Mouse (Mus musculus) layer of hippocampus, adult 18-20 months (tissue): Measurements from ENCODE around the gene Pparg. TPM values are rescaled to one million over a fixed set of nuclear protein-coding genes. Genes with fewer than 3 reads are reported as not detected.

Experiments
- DNase-seq, 2 experiments: peaks; one replicate each; pipeline ENCODE4 v3.0.0; 2022; ENCODE audit warnings: low spot score in 2 of 2
- long read RNA-seq: library from polyadenylated mRNA; stranded (forward); transcript quantifications from one replicate; pipeline ENCODE4 v2.0.0, GENCODE M21; 2021
- total RNA-seq, 2 experiments: library from RNA; stranded (reverse); gene quantifications; 2 replicates each; pipeline ENCODE4 v1.2.3; 2021

Pparg gene
- 1 to 10 TPM; 2.0 to 2.1 TPM for total RNA-seq
- long read RNA-seq, partial matches to known transcripts: 0 of 1 reads
- long read RNA-seq, other reads (novel, unspliced or antisense): 0 of 1 reads

GRCm38 (mm10) chr6:115360776-115361605, at the start of gene Pparg:
Gene Pparg (plus strand): TSS chr6:115360951.
- peak; percentile 6 to 18 for DNase-seq

DNA sequence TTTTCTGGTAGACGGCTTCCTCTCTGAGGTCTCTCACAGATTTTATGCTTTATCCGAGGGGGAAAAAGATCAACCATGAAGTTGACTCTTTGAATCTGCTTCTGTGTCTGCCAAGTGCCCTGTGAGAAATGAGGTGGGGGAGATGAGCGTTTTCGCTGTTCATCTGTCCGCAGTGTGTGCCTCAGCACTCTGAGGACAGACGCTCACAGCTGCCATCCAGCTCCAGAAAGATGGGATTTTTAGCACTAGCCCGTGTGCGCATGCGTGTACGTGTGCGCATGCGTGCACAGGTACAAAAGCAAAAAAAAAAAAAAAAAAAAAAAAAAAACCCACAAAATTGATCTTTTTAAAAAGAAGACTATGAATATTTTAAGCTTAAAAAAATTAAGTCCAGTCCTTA, 48.0 kb upstream of the Pparg start:
- peak in 1 of 2 experiments; percentile 17 for DNase-seq

GRCm38 (mm10) chr6:115313235-115313738, 47.5 kb upstream of the Pparg start:
- peak; percentile 46 to 68 for DNase-seq

- DNase-seq: no peak
Measured at GRCm38 (mm10) chr6:115313910-115314309, 46.8 kb upstream of the Pparg start.

GRCm38 (mm10) chr6:115315770-115316169, 45.0 kb upstream of the Pparg start:
- no peak for DNase-seq

GRCm38 (mm10) chr6:115316811-115317221, 43.9 kb upstream of the Pparg start:
- DNase-seq: no peak

DNA sequence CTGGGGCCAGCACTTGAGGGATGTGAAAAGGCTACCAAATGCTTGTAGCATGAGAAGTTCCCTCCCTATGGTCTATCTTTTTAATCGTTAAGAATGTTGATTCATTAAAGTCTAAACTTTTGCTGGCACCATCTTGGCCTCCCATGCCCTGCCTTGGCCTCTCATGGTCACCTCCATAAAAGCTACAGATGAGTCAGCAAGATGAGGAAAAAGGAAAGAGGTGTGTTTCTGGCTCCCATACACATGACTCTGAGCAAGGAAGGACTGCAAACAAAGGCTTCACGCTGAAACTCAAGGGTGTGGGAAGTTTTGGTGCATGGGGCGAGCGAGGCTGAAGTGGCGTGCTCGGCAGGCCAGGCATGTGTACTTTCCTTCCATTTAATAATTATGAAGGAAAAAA, 41.9 kb upstream of the Pparg start:
- no peak for DNase-seq

GRCm38 (mm10) chr6:115319686-115320085, 41.1 kb upstream of the Pparg start:
- no peak for DNase-seq

DNA sequence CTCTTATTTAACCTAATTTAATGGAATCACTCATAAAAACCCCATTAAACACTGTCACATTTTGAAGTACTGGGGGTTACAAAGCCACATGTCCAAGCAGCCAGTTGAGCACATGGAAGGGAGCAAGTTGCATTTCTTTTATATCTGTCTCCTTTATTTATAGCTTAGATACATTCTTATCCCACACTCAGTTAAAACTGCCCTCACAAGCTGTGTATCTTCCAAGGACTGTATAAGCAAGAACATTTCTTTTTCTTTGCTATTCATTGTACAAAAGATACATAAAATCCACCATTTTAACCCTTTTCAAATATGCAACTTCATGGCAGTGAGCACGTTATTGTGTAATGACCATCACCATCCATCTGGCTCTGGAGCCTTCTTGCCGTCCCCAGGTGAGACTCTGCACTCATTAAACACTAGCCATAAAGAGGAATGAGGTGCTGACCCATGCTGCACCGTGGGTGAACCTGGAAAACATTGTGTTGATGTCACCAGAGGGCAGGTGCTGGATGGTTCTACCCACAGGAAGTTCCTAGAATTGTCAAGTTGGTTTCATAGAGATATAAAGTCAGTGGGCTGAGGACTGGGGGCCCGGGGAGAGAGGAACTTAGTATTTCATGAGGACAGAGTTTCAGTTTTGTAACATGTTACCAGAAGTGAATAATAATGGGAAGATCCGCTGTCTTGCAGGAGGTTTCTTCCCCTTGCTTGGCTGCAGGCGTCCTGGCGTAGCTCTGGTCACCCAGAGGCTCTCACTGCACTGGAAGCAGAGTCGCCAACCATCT, 39.6 kb upstream of the Pparg start:
- no peak for DNase-seq

DNA sequence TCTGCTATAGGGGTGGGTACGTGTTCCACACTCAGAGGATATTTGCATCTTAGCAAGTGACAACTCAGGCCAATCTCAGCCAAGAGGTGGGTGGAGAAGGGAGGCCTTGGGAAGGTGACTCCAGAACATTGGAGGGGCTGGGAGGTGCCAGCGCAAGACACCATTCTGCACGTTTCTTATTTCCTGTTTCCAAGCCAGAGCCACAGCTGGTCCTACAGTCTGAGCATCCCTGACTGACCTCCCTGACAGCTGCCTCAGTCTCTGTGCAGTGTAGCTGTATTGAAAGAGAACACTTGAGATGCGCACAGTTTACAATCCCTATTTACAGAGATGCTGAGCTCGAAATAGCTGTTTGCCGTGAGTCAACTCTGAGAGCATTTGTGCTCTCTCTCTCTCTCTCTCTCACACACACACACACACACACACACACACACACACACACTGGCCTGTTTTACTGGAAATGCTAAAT, 38.8 kb upstream of the Pparg start:
- peak in 1 of 2 experiments; percentile 7 for DNase-seq

DNA sequence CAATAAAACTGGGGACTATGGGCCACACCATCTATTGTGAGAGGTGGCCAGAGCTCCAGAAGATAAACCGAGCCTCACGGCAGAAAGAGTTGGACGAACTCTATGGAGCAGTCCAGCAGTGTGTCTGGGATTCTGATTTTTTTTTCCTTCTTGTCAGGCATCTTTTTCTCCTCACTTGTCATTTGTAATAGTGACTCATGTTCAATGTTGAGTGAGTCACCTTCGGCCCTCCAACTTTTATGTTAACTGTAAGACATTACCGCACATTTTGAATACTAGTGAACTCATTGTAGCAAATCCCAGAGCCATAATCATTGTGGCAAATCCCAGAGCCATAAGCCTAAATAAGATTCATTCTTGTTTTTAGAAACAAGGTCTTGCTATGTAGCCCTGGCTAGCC, 37.8 kb upstream of the Pparg start:
- no peak for DNase-seq

DNA sequence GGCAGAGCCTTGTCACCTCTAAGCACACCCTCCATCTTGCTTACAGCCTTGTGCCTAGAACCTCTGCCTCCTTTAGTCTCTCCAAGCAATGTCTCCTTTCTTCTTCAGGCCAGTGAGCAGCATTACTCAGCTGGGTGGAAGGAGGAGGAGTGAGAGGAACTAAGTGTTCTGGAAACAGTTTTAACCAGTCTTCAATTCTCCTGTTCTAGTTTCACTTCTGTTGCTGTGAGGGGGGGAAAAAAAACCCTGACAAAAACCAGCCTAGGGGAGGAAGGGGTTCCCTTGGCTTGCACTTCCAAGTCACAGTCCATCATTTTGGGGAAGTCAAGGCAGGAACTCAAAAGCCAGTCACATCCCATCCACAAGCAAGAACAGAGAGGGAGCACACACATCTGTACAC, 29.8 kb upstream of the Pparg start:
- no peak for DNase-seq

DNA sequence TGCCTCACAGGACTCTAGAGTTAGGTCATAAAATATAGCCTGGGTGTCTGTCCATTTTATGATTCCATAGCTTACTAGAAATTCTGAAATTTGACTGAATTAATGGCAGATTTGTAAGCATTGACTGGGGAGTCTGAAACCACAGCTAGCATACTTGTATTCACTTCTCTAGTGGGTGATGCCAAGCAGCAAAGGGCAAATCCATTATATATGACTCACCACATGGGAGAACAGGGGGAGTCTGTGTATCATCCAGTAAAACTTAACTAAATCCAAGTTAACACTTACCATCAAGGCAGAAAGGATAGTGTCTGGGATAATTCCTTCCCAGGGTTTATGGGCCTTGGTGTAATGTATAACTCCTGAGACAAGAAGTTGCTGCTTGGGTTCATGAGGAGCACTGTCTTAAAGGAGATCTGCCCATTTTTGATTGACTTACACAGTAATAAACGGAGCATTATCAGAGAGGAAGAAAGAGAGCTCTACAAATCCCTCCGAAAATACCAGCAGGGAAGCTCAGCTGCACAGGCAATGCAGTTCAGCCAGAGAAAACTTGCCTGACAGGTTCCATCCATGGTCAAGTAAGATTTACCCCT, 27.6 kb upstream of the Pparg start:
- no peak for DNase-seq

GRCm38 (mm10) chr6:115335536-115335935, 25.2 kb upstream of the Pparg start:
- no peak for DNase-seq

DNA sequence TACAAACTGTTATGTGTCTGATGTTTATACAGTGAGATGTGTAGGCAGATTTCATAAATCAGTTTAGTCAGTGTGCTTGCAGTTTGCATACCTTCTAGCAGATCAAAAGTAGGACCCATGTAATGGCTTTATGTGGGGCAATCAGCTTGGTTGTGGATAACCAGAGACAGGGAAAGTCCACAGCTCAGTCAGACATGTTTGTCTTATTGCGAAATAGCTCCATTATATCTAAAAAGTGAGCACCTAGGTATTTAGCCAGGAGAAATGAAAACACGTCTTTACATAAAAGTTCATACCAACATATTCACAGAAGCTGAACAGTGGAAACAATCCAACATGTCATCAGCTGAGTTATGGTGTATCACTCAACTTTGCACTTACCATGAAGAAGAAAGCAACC, 20.7 kb upstream of the Pparg start:
- DNase-seq: no peak

DNA sequence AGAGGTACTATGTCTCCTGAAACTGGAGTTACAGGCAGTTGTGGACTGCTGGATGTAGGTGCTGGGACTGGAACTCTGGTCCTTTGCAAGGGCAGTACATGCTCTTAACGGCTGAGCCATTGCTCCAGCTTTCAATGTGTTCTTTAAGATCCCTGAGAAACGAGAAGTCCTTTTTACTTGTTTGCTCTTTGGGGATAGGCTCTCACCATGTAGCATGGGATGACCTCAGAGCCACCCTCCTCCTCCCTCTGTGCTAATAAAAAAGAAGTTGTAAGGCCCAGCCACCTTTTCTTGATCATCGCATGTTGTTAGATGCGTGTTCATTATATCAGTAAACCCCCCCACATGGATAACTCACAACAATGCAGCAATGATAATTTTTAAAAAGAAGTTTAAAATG, 17.7 kb upstream of the Pparg start:
- no peak for DNase-seq

GRCm38 (mm10) chr6:115343570-115343969, 17.2 kb upstream of the Pparg start:
- no peak for DNase-seq

GRCm38 (mm10) chr6:115344101-115344500, 16.6 kb upstream of the Pparg start:
- DNase-seq: no peak

DNA sequence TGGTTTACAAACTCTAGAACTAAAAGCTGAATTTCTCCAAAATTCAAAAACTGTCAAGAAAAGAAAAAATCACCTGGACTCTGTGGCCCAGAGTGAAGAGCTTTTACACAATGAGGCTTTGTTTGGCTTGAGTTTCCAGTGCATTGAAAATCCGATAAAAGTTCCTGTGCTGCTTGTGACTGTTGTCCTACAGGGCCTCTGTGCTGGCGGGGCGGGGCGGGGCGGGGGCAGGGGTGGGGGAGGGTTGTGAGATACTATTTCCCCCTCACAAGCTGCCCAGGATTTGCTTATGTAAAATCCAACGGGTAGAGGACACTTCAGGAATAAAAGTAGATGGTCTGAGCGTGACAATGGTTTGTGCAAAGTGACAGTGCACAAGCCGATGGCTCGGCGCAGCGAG, 16.2 kb upstream of the Pparg start:
- DNase-seq: no peak

GRCm38 (mm10) chr6:115345013-115345412, 15.7 kb upstream of the Pparg start:
- no peak for DNase-seq

DNA sequence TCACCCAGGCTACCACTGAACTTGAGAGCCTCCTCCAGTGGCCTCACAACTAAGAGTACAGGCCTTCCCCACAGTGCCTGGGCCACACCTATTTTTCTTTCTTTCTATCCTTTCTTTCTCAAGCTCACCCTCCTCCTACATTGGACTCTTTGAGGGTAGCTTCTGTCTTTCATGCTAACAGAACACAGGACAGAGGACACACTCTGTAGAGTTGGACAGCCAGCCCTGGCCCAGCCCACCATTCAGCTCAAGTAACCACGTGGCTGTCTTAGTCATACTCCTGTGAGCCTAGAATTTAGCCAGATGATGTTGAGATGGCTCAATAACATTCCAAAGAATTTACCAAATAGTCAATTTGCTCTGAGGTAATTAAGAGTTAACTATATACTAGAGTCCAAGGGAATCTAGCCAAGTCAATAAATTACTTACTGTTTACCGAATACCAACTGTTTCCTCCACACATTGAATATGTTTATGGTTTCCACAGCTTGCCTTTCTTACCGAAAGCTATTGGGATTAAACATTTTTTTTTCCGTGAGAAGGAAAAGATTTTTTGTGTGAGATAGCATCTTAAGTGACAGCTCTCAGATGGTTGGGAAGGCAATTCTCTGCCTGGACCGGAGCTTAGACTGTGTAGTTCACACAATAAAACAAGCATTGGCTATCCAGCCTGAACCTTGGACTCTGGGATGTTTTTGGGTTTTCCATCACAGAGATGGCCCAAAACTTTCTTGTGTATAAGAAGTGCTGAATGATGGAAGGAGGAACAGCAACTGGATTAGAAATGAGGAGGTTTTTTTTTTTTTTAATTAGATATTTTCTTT, 10.9 kb upstream of the Pparg start:
- no peak for DNase-seq
